Mouse (Mus musculus) adrenal gland, adult 8-10 months (tissue): ENCODE measurements around the gene Gtsf1. TPM values are rescaled to one million over a fixed set of nuclear protein-coding genes. Genes with fewer than 3 reads are reported as not detected.

Source experiments
- DNase-seq: peaks from one replicate; pipeline ENCODE4 v3.0.0; 2022
- total RNA-seq, 4 experiments: library from RNA; stranded (reverse); gene quantifications; 2 replicates each; pipeline ENCODE4 v1.2.4; 2022

Gtsf1 gene
- total RNA-seq, 4 experiments from 2014 or later: not detected

GRCm38 (mm10) chr15:103356130-103356529 lies 74.1 kb downstream of the Gtsf1 start:
- DNase-seq: no peak

GRCm38 (mm10) chr15:103355420-103355819 lies 74.8 kb downstream of the Gtsf1 start:
- DNase-seq: no peak

- DNase-seq: no peak
Measured at GRCm38 (mm10) chr15:103354690-103355089, 75.6 kb downstream of the Gtsf1 start.

GRCm38 (mm10) chr15:103353511-103354256 lies 76.6 kb downstream of the Gtsf1 start:
- no peak for DNase-seq

GRCm38 (mm10) chr15:103352856-103353255 lies 77.4 kb downstream of the Gtsf1 start:
- no peak for DNase-seq

Other genes with a start within 250 kb of the Gtsf1 start
- 100 to 1,000 TPM in 1 of 4 experiments, 10 to 100 TPM in 3; 74.3 to 104 (median 93.3) TPM for gene Cbx5, start 190.7 kb downstream of the Gtsf1 start, total RNA-seq
- gene Hnrnpa1, start 190.0 kb downstream of the Gtsf1 start, total RNA-seq: 100 to 1,000 TPM; 151 to 278 (median 211) TPM
- under 1 TPM in 3 of 4 experiments, not detected in 1; 0.24 to 0.44 (median 0.37) TPM for gene Nfe2, start 172.1 kb downstream of the Gtsf1 start, total RNA-seq
- gene Copz1, start 157.8 kb downstream of the Gtsf1 start, total RNA-seq: 100 to 1,000 TPM; 156 to 167 (median 161) TPM
- gene Gpr84, start 119.9 kb downstream of the Gtsf1 start, total RNA-seq: not detected
- 10 to 100 TPM; 13.4 to 21.9 (median 19.1) TPM for gene Zfp385a, start 90.4 kb downstream of the Gtsf1 start, total RNA-seq
- gene Itga5, start 63.7 kb downstream of the Gtsf1 start, total RNA-seq: 10 to 100 TPM; 29.5 to 36.7 (median 34.0) TPM
- gene Gtsf2, start 18.0 kb upstream of the Gtsf1 start, total RNA-seq: not detected
- gene Nckap1l, start 23.3 kb upstream of the Gtsf1 start, total RNA-seq: 10 to 100 TPM in 2 of 4 experiments, 1 to 10 TPM in 2; 4.8 to 13.3 (median 8.7) TPM
- 10 to 100 TPM in 2 of 4 experiments, 1 to 10 TPM in 2; 6.0 to 15.8 (median 10.5) TPM for gene Pde1b, start 72.6 kb upstream of the Gtsf1 start, total RNA-seq
- 10 to 100 TPM in 3 of 4 experiments, 1 to 10 TPM in 1; 5.1 to 14.2 (median 12.8) TPM for gene Ppp1r1a, start 107.5 kb upstream of the Gtsf1 start, total RNA-seq
- not detected for gene Glycam1, start 134.6 kb upstream of the Gtsf1 start, total RNA-seq